Mouse (Mus musculus): ENCODE results near the gene Znrd1.

The Znrd1 gene

DNA sequence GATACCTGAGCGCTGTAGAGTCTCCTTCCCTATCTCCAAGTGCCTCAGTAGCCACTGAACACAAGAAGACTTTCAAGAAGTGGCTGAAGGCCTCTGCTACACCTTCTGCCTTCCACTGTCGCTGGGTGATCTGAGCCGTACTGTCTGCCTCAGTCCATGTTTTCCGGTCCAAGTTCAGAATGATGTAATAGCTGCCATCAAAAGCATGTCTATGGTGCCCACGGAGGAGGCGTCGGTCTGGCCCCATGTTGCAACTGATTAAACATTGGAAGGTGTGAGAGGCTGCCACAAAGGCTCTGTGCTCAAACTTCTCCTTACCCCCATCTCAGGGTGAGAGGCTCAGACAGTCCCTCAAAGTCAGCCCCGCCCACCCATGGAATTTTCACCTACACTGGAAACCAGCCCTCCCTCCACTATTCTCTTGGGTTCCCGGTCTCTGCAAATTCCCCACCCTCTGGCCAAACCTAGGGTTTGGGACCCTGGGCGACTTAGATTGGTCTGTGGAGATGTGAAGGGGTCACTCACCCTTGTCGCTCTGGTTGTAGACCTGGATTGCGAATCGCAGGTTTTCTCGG, 12.0 kb upstream of the Znrd1 start:
- no peak for DNase-seq

DNA sequence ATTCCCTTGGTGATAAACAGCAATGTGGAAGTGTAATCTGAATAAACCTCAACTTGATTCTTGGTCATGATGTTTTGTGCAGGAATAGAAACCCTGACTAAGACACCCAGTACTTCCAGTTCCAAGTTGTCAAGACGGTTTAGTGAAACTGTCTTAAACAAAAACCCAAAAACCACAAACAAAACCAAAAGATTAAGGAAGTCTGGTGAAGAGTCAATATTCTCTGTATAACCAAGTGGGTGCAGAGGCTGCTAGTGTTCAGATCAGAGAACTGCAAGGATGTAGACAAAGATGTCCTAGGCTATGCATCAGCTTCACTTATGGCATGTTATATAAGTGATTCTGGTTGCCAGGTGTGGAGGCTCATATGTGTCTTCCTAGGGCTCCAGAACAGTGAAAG, 8.5 kb upstream of the Znrd1 start:
- no peak for DNase-seq

DNA sequence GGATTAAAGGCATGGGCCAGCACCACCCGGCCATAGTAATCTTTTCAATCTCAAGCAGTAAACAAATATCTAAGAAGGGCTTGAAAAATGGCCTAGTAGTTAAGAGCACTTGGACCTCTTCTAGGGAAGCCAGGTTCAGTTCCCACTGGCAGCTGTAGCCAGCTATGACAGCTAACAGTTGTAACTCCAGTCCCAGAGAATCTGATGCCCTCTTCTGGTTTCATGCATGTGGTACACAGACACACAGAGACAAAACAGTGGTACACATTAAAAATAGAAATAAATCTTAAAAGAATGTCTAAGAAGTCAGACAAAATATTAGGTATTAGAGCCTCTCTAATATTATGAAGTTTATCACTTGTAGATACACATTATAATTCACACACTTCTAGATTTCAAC, 2.8 kb upstream of the Znrd1 start:
- DNase-seq, result no peak

DNA sequence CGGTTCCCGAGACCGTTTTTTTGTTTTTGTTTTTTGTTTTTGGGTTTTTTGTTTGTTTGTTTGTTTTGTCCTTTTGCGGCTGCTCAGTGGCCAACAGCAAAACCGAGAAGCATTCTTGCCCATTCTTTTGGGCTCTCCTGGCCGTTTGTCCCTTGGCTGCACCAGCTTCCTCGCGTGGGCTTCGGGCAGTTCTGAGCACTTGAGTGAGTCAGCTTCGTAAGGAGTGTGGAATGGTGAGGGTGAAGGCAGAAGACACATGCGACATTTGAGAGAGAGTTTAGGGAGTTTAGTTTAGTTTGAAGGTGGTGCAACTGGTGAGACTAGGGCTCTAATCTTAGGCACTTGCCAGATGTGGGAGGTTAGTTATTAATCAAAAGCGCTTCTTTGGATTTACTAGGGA, 525 bp upstream of the Znrd1 start:
- no peak for DNase-seq

DNA sequence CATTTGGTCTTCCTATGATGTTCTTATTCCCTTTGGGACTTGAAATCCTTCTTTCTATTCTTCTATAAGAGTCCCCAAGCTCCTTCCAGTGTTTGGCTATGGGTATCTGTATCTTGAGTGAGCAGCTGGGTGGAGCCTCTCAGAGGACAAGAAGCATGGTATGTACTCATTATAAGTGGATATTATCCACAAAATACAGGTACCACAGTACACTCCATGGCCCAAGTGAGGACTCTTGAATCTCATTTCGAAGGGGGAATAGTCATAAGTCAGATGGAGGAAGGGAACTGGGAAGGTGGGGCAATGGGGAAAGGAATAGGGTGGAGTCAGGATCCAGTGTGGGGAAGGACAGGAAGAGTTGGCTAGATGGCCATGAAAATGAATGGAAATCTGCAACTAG, 5.3 kb downstream of the Znrd1 start:
- DNase-seq, result no peak

DNA sequence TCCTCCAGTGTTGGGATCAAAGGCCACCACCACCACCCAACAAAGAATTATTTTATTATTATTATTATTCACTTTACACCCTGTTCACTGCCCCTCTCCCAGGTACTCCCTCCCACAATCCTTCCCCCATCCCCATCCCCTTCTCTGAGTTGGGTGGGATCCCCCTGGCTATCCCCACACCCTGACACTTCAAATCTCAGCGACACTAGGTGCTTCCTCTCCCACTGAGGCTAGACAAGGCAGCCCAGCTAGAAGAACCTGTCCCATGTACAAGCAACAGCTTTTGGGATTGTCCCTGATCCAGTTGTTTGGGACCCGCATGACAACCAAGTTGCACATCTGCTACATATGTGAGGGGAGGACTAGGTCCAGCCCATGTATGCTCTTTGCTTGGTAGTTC, 5.7 kb downstream of the Znrd1 start:
- no peak for DNase-seq

DNA sequence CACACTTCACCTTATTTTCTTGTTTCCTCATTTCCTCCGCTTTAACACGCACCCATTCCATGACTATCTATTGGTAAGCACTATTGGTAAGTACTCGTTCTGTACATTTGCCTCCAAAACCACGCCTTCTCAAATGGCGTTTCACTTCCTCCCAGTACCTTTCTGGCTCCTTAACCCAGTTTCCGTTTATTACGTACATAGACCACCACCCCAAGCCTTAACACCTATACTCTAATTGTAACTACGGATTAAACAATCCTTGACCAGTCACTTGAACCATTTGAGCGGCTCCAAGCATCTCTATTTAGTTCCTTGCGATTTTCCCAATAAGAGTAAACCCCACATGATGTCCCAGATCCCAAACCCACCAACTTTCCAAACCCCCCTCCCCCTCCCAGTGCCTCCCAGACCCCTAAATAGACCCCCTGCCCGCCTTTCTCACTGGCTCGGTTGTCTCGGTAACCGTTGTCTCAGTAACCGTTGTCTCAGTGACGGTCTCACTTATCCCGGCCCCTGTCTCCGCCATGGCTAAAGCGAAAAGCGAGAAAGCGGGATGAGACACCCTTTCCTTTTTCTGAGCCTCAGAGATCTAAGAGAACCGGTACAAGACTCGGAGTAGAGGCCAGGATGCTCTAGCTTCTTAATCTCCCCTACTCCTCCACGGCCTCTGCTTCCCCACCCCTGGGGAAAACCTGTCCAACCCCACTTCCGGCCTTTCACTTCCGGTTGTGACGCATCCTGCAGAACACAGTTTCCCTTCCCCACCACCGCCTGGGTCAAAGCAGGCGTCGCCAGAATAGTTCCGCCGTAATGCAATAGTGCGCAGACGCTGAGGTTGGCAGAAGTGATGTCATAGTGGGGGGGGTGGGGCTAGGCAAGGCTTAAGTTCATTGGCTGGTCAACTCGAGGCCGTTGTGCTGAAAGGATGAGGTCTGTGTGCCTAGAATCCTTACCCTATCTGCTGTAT, 7.1 kb downstream of the Znrd1 start, which contains the start of gene Ppp1r11:
Gene Ppp1r11 (minus strand): TSS at position 761 of the 967 bp plus-strand sequence.
- peak; percentile 92 to 96 for DNase-seq

DNA sequence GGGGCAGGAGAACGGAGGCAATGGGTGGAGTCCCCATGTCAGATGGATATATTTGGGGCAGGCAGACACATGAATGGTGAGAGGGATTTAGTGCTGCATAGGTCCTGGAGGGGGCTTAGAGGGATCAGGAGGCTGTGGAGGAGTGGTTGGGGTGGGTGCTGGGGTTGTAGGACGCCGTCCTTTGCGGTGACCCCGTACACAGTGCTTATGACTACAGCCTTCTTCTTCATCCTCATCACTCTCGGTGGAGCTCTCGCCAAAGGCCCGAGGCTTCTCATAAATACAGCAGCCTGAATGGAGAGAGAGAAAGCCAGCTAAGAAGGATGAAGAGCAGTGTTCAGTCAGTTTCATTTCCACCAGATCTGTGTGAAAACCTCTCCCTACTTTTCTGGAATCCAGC, 9.1 kb downstream of the Znrd1 start:
- DNase-seq, result no peak

DNA sequence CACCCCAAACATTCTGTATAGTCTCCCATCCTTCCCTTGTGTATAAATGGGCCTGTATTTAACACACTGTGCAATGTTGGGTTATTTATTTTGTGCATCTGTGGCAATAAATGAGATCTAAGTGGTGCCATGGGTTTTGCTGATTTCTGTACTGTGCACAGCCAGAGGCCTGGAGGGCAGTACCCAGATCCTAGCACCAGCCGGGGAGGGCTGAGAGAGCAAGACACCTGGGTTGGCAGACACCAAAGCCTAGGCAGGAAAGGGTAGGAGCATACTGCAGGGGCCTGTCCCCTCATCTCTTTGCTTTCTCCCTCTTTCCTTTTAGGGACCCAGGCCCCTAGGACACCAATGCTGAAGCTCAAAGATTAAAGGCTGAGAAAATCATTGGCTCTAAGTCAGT, 10.1 kb downstream of the Znrd1 start:
- DNase-seq, result no peak

DNA sequence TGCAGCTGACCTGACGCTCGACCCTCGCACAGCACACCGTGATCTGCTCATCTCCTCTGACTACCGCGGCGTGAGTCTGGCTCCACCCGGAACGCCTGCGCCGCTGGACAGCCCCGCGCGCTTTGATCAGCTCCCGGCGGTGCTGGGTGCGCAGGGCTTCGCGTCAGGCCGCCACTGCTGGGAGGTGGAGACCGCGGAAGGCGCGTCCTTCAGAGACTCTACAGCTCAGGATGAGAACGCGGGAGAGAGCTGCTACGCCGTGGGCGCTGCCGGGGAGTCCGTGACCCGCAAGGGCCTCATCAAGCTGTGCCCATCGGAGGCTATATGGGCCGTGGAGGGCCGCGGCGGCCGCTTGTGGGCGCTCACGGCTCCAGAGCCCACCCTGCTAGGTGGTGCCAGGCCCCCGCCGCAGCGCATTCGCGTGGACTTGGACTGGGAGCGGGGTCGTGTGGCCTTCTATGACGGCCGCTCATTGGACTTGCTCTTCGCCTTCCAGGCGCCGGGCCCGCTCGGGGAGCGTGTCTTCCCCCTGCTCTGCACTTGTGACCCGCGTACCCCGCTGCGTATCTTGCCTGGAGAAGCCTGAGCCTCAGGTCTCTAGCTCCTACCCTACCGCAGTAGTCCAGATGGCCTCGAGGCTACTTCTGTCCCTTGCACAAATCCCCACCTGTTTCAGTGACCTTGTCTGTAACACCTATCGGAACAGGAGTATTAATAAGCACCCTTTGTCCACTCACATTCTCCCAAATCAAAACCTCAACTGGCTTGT, 11.1 kb downstream of the Znrd1 start:
- DNase-seq, result no peak

DNA sequence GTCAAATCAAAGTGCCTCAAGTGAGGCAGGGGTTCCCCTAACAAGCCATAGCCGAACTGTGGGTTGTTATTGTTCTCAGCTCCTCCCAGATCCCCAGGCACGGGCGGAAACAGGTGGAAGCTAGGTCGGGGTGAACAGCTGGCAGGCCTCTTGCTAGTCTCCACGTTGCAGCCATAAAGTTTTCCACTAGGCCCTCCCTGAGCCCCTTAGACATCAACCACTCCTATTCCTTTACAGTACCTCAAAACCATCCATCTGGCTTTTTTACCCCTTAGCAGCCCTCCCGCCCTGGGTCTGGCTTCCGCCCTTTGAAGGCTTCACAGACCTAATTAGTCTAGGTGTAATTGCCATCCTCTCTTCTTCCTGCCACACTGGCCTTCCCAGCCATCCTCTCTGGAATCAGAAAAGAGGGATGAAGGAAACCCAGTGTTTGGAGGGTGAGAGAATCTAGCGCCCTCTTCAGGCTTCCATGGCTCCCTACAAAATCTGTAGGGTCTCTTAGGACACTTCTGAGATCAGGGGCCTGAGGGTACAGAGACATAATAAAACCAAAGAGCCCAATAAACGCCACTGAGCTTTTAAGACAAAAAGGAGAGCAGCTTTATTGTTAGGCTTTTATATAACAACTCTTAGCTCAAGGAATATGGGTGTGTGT, 14.1 kb downstream of the Znrd1 start:
- DNase-seq, result peak; percentile 52 to 66

DNA sequence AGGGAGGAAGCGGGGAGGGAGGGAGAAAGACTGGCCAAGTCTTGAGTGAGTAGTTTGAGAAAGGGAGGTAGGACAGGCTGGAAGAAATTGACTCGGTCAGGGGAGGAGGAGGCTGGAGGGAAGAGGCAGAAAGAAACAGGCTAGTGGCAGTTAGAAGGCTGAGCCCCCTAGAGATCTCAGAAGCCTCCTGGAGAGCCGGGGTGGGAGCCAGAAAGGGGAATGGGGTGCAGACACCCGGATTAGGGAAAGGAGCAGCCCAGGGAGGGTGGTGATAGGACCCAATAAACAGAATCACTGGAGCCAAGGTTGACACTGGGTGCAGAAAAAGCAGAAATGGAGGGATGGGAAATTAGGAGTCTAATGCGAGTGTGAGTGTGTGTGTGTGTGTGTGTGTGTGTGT, 14.7 kb downstream of the Znrd1 start:
- no peak for DNase-seq

DNA sequence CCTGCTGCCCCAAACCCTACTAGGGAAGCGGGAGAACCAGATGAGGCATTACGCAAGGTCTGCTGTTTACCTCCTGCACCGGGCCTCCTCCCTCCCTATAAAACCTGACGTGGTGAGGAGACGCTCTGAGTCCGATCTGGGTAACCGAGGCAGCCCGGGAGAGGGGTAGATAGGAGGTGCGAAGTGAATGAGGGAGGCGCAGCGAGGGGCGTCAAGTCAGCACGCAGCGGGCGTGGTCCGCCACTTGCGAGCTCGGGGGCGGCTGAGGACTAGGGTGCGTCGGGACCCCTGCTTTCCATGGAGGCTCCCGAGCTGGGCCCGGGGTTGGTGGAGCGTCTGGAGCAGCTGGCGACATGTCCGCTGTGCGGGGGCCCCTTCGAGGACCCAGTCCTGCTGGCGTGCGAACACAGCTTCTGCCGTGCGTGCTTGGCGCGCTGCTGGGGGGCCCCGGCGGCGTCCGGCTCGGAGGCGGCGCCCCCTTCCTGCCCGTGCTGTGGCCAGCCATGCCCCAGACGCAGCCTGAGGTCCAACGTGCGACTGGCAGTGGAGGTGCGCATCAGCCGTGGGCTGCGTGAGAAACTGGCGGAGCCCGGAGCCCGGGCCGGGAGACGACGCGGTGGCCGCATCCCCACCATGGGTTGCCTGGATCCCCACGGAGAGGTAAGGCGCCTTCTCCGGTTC, 15.4 kb downstream of the Znrd1 start, which contains the start of gene Rnf39:
Gene Rnf39 (plus strand): TSS at position 128 of the 681 bp plus-strand sequence.
- peak in 1 of 2 experiments; percentile 19 for DNase-seq

DNA sequence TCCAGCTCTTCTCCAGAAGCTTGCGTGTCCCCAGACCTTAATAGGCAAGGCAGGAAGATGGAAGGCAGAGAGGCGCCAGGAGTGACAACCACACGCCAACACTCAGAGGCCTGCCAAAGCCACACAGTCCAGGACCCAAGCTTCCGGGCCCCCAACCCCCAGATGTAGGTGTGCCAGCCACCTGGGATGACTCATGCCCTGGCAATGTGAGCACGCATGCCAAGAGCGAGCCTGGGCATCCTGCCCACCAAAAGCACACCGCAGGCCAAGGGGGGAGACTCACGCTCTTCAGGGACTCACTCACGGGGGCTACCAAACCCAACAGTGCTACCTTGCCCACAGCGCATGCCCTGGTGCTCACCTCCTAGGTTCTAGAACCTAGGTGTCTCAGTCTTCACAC, 16.0 kb downstream of the Znrd1 start:
- peak; percentile 35 to 43 for DNase-seq

DNA sequence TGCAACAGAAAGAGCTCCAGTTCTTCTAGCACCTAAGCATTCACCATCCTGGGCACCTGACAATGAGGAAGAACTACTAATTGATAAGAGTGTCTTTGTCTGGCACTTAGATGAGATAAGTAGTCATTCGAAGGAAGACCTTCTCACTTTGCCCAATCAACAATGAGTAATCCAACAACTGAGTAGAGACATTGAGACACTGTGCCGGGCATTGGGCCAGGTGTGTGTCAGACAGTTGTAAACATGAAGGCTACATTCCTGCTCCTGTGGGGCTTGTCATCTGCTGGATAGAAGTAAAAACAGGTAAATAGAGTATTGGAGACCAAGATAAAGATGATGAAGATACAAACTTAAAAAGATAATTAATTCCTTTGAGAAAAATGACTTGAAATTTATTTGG, 20.3 kb downstream of the Znrd1 start:
- no peak for DNase-seq

DNA sequence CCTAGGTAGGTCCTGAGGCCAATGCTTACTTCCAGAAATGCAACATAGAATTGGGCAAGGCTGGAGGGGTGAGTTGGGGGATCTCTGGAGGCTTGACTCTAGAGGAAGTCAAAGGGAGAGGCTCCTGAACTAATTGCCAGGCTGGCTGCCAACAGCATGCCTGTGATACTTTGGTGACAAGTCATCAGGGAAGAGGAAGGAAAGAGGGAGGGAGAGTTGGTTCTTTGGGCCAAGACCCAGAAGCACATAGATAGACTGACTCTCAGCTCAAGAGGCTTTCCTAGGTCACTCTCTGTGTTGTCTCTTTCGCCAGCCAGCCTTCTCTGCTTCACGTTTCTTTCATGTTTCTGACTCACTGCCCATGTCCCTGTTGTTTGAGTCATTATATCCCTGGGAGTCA, 26.6 kb downstream of the Znrd1 start:
- no peak for DNase-seq

DNA sequence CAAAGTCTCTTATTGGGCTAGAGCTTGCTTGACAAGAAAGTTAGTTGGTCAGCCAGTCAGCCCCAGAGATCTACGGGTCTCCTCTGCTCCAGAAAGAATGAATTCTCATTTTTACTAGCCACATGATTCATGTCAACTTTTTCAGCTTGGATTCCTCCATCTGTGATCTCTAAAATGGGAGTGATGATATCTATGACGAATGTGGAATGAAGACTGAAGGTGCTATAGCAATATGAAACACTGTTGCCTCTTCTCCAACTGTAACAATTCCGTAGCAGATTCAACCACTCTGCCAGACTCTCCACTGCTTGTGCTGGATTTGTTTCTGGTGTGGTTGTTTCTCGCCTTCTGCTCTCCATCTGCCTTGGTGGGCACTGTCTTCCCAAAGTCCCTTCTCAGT, 27.2 kb downstream of the Znrd1 start:
- no peak for DNase-seq

DNA sequence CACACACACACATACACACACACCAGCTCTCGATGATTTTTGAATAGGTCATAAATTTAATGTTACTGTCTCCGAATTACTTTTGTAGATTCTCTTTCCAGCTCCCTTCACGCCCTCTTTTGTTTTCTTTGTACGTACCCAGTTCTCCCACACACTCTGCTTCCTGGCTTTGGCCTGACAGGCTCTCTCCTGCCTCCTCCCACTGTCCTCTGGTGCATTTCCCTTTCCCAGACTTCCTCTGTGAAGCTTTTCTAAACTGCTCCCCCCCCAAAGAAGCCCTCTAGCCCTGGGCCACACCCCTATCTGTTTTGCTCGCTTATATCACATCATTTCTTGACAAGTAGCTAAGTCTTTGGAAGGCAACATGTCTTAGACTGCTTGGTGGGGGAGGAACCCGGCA, 28.1 kb downstream of the Znrd1 start:
- no peak for DNase-seq

DNA sequence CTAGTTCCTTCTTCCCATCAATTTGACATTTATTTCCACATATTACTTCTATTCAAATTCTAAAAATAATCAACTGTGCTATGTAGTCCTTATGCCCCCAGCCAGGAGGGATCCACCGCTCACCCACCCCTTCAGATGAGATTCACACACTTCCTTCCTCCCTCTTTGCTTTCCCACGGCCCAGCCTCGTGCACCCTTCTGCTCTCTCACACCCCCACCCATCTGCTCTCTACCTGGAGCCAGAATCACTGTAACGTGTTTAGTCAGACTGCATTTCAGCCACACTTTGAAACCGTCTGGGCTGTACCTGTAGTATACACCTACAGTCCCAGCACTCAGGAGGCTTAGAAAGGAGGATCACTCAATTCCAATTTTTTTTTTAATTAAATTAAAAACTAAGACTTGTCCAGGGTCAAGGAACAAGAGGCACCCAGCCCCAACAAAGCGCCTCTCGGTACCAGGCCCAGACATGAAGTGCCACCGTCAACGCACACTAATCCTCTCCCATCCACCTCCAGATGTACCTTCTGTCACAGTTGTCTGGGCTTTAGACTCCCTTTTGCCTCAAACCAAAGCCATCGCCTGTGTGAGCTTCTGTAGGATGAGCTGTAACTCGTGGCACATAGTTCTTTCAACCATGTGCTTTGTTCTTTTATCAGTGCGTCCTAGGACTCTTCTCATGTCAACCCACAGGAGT, 29.0 kb downstream of the Znrd1 start:
- DNase-seq, result no peak

DNA sequence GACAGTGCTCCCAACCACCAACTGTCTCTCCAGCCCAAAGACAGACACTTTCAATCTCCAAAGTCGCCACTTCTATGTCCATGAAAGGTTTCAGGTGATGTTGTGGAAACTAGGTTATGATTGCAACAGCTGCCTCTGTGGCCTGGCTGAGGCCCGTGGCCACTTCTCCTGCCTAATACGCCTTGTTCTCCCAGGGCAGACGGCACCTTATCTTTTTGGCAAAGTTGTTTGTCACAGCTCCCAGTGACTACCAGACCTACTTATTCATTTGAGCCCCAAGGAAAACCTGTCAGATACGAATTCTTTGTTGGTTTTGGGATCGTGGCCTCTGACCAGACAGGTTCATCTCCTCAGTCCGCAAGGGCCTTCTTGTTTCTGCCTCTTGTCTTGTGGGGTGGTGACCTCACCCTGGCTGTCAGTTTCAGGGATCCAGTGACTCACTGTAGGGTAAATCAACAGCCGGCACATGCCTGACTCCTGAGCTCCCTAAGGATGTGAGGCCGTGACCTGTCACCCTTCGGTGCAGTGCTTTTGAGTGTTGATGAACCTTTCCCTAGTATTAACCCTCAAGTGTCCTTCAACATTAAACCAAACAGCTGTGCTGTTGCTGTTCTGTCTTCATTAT, 30.8 kb downstream of the Znrd1 start:
- no peak for DNase-seq

DNA sequence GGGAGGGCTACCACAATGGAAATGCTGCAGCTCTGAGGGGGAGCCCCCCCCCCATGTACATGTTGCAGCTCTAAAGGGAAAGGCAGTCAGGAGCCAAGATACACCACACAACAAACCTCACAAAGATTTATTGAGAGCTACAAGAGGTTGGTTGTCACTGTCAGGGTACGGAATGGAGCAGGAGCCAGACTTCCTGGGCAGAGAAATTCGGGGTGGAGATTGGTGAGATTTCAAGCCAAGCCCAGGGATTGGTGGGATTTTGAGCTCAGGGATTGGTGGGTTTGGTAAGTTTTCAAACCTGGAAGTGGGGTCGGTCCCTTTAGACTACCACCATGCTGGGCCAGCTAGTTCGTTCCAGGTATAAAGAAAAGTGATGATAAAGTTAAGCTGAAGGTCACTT, 34.9 kb downstream of the Znrd1 start:
- no peak for DNase-seq

Data from thymus, adult 18-20 months (tissue).